Mouse (Mus musculus) neural tube, embryonic 15.5 days (tissue): ENCODE measurements at regions not wholly inside any gene's neighbourhood (a gene's known extent, or its start where the extent isn't known, plus 50 kb on each side); places are given as distances from the start of the nearest gene placed in this dataset. TPM values are rescaled to one million over a fixed set of nuclear protein-coding genes. Genes with fewer than 3 reads are reported as not detected.

Source experiments
- ATAC-seq: fragments of 200-750 bp; cut with Nextera tagmentation; 2 replicates; pipeline ENCODE4 v1.8.0; 2017; ENCODE audit warnings: mild to moderate bottlenecking, moderate TSS enrichment, moderate library complexity; ENCODE audit not compliant: low FRiP score
- H3K27ac ChIP-seq: fragments of 300-500 bp; sonication (generic); replicated peaks from 2 replicates; pipeline ENCODE4 v1.5.1; 2015; ENCODE audit warnings: mild to moderate bottlenecking, inconsistent platforms
- H3K27me3 ChIP-seq: fragments of 300-500 bp; sonication (generic); replicated peaks from 2 replicates; pipeline ENCODE4 v1.6.1; 2015; ENCODE audit warnings: inconsistent platforms
- H3K36me3 ChIP-seq: fragments of 300-500 bp; sonication (generic); 2 replicates; pipeline ENCODE4 v1.6.1; 2015; ENCODE audit warnings: inconsistent platforms
- H3K4me1 ChIP-seq: fragments of 300-500 bp; sonication (generic); 2 replicates; pipeline ENCODE4 v1.6.1; 2015; ENCODE audit warnings: inconsistent platforms
- H3K4me2 ChIP-seq: fragments of 300-500 bp; sonication (generic); 2 replicates; pipeline ENCODE4 v1.6.1; 2015; ENCODE audit warnings: inconsistent platforms, mild to moderate bottlenecking, moderate library complexity
- H3K4me3 ChIP-seq: fragments of 300-500 bp; sonication (generic); replicated peaks from 2 replicates; pipeline ENCODE4 v1.5.1; 2015; ENCODE audit warnings: mild to moderate bottlenecking, inconsistent platforms
- H3K9ac ChIP-seq: fragments of 300-500 bp; sonication (generic); replicated peaks from 2 replicates; pipeline ENCODE4 v1.6.1; 2015; ENCODE audit warnings: mild to moderate bottlenecking, inconsistent platforms
- H3K9me3 ChIP-seq: fragments of 300-500 bp; sonication (generic); replicated peaks from 2 replicates; pipeline ENCODE4 v1.6.1; 2016; ENCODE audit warnings: inconsistent platforms
- WGBS: fragments of 180-500 bp; shearing (Covaris S2); methylation state at CpG from one replicate; pipeline ENCODE4 v1.1.7; 2015; ENCODE audit warnings: mixed read lengths; 5-methylcytosine and 5-hydroxymethylcytosine counted together
- microRNA-seq: library from miRNA; unstranded; fragments of <30 nt; microRNA quantifications from one replicate; pipeline ENCODE4, GENCODE M21; 2017

DNA sequence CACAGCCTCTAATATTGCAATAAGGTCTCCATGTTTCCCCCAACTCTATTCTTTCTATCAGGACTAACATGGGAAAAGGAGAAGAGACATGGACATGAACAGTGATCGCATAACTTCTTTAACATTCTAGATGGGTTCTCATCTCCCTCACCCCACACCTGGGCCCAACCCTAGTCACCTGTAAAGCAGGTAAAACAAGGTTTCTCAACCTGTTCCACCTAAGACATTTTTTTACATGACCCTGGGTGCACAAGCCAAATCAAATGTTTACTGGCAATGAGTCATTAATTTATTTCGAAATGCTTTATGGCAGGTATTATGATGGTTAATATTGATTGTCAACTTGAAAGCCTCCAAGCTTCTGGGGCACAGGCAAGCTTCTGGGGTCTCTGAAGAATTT, 640.4 kb downstream of the Sox6 start:
- WGBS, result 97% methylated on average over 2 of the region's 2 CpGs
- H3K36me3 ChIP-seq, result no peaks in the 10 kb centered on the region
- ATAC-seq, result no peak
- H3K27ac ChIP-seq, result no peak overlapping the region
- no peaks in the 10 kb centered on the region for H3K27me3 ChIP-seq
- no peaks in the 10 kb centered on the region for H3K4me1 ChIP-seq
- no peaks in the 10 kb centered on the region for H3K9me3 ChIP-seq
- no peak overlapping the region for H3K4me2 ChIP-seq
- no peak overlapping the region for H3K4me3 ChIP-seq
- no peak overlapping the region for H3K9ac ChIP-seq

DNA sequence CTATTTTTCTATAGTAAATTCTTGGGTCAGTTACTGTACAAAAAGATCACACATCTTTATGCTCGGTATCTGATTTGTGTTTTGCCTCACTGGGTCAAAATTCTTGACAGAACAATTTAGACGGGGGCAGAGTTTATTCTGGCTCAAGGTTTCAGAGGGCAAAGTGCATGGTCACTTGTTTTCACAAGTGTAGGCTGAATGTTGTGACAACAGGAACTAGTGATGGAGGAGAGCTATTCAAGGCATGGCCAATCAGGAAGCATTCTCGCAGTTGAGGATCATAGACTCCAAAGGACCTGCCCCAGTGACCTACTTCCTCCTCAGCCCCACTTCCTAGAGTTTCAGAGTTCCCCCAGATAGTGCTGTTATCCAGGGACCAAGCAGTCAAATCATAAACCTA, 639.1 kb downstream of the Sox6 start:
- Histone ChIP-seq H3K9ac (no peak overlapping the region), H3K27me3 (no peaks in the 10 kb centered on the region), H3K9me3 (no peaks in the 10 kb centered on the region), H3K27ac (no peak overlapping the region), H3K36me3 (no peaks in the 10 kb centered on the region), H3K4me3 (no peak overlapping the region), H3K4me2 (no peak overlapping the region), H3K4me1 (no peaks in the 10 kb centered on the region)
- 80% methylated on average over 3 of the region's 3 CpGs for WGBS
- no peak for ATAC-seq

DNA sequence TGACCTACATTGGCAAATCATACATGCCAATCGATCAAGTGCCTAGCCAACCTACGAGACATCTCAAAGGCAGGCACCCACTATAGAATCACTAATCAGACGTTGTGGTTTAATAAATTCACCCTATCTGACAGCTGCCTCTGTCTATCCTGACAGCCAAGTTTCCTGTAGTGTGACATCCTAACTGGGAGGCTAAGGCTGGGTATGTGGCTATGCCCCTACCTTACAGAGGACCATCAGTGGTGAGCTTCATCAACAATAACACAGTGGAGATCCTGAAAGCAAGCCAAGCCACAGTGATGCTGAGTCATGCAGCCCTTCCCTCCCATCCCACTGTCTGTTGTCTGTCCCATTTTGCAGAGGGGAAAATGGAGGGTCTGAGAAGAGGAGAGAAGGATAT, 630.7 kb downstream of the Sox6 start:
- Histone ChIP-seq H3K27me3 (no peaks in the 10 kb centered on the region), H3K4me1 (peaks cover 26% of the 10 kb centered on the region), H3K36me3 (no peaks in the 10 kb centered on the region), H3K9ac (no peak overlapping the region), H3K9me3 (no peaks in the 10 kb centered on the region), H3K4me3 (no peak overlapping the region), H3K27ac (no peak overlapping the region), H3K4me2 (no peak overlapping the region)
- WGBS, result 87% methylated on average over 3 of the region's 3 CpGs
- no peak for ATAC-seq

DNA sequence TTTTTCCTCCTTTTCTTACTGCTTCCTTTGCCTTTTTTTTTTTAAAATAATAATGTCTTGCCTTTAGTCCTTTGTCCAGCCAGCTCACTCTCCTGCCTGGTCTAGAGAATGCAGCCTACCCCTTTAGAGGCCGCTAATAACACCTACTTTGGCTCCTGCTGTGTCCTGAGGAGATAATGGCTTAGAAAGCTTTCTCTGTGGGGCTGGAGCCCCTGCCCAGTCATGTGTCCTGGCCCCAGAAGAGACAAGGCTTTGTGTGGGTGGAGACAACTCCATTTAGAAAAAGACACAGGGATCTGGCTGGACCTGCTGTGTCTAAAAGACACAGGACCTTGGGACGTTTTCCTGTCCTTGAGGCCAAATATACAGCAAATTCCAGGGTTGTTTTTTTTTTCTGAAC, 629.7 kb downstream of the Sox6 start:
- peaks cover 26% of the 10 kb centered on the region for H3K4me1 ChIP-seq
- H3K27me3 ChIP-seq, result no peaks in the 10 kb centered on the region
- 27% methylated on average over 2 of the region's 2 CpGs for WGBS
- no peak overlapping the region for H3K27ac ChIP-seq
- no peak overlapping the region for H3K4me2 ChIP-seq
- no peaks in the 10 kb centered on the region for H3K9me3 ChIP-seq
- no peak overlapping the region for H3K9ac ChIP-seq
- ATAC-seq, result no peak
- no peak overlapping the region for H3K4me3 ChIP-seq
- H3K36me3 ChIP-seq, result no peaks in the 10 kb centered on the region

DNA sequence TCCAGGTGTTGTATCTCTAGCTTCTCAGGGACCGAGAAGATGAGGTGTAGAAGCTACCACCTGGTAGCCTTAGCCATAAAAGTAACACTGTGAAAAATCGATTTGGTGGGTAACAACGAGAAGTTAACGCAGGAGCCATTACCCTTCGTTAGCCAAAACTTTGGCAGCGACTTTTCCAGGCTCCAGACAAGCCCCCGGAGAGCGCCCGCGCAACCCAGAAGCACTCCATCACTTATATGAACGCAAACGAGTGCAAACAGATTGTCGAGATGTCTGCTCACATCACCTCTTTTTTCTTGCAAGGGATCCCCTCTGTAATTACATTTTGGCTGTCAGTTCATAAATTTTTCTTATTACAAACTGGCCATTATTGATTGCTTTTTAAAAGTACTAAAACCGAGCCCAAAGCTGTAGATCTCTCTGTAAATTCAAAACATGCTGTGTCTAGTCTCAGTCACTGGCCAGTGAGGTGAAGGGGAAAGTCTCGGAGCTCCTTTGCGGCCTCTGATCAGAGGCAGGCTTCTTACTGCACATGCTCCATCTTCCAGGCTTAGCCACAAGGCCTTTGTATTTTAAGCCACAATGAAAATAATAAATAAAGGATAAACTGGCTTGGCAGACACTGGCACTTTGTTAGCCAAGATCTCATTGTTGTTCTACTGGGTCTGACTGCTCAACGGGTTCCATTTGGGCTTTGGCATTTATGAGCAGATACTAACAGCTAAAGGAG, 627.9 kb downstream of the Sox6 start:
- Histone ChIP-seq H3K27ac (0 out of 2 replicates have a peak overlapping the region, but pooled peaks have one; percentile 23), H3K4me2 (no peak overlapping the region), H3K4me3 (no peak overlapping the region), H3K4me1 (peaks cover 26% of the 10 kb centered on the region), H3K27me3 (no peaks in the 10 kb centered on the region), H3K9me3 (no peaks in the 10 kb centered on the region), H3K36me3 (no peaks in the 10 kb centered on the region), H3K9ac (no peak overlapping the region)
- ATAC-seq, result no peak
- 50% methylated on average over 17 of the region's 17 CpGs for WGBS

DNA sequence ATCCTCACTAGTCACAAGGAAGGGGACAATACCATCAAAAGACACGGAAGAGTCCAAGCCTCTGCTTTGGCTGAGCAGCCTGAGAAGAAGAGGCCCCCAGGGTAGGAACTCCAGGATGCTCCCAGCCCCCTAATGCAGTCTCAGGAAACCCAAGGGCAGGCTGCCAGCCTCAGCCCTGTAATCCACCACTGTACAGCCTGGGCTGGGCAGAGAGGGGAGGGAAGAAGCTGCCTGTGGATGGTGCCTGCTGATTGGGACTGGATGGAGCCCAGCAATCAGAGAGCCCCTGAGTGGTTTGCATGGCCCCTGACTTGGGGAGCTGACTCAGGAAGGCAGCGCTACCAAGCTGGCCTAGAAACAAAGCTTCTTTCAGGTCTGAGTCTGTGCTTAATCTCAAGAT, 627.1 kb downstream of the Sox6 start:
- Histone ChIP-seq H3K9me3 (no peaks in the 10 kb centered on the region), H3K4me1 (peaks cover 20% of the 10 kb centered on the region), H3K36me3 (no peaks in the 10 kb centered on the region), H3K9ac (no peak overlapping the region), H3K4me3 (no peak overlapping the region), H3K27ac (no peak overlapping the region; the same call in 1 of the 2 replicates), H3K27me3 (no peaks in the 10 kb centered on the region), H3K4me2 (no peak overlapping the region)
- ATAC-seq, result peak; percentile 28; the same call in 1 of the 2 replicates
- 52% methylated on average over 2 of the region's 2 CpGs for WGBS

DNA sequence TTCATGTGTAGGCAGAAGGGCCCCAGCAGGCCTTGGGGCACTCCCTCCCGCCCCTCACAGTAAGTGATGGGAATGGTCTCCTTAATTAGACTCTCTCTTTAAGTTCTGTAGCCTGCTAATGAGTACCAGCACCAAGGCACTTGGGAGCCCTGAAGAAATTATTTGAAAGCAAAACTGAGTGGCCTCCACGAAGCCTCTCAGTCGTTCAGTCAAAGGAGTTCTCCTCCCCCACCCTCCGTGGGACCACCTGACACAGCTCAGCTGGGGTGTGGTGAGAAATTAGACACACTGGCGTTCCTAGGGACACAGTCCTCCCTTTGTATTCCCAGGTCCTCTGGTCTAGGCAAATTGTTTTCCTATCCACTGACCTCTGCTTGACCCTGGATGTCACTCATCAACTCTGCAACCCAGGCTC, 623.4 kb downstream of the Sox6 start:
- no peak overlapping the region for H3K4me2 ChIP-seq
- H3K36me3 ChIP-seq, result no peaks in the 10 kb centered on the region
- peaks cover 15% of the 10 kb centered on the region for H3K4me1 ChIP-seq
- H3K9me3 ChIP-seq, result no peaks in the 10 kb centered on the region
- H3K27ac ChIP-seq, result no peak overlapping the region
- WGBS, result 15% methylated on average over 5 of the region's 5 CpGs
- H3K27me3 ChIP-seq, result no peaks in the 10 kb centered on the region
- ATAC-seq, result no peak
- H3K9ac ChIP-seq, result no peak overlapping the region
- no peak overlapping the region for H3K4me3 ChIP-seq

Small RNAs in the stretch of these regions (microRNA-seq; reads per million reads assigned to microRNA genes)
- gene Gm27684, result not detected
